Mouse (Mus musculus): ENCODE results near the gene Ajm1.

Ajm1 gene

GRCm38 (mm10) chr2:25581294-25581864, at the start of gene Ajm1:
TSS of gene Ajm1 (minus strand) at chr2:25581757.
- peak; percentile 77 for DNase-seq (ENCODE audit: low read depth, low spot score)

- DNase-seq (ENCODE audit: low read depth, low spot score), result no peak
Observed at GRCm38 (mm10) chr2:25628738-25629137, 47.2 kb upstream of the Ajm1 start.

DNA sequence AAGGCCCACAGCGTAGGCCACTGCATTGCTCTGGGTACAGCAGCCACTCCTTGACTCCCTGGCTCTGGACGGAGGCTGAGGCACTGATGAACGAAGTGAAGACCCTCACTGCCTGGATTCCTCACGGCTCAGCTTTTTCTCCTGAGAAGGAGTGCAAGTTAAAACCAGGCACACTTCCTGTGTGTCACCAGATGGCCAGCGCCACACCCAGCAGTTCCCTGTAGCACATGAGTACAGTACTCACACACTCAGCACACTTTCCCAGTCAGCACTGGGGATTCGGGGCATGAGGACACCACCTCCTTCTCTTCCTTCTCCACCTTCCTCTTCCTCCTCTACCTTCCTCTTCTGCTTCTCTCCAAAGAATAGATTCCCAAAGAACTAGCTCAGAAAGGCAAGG, 46.3 kb upstream of the Ajm1 start, which contains the start of gene Fcna:
Gene Fcna, minus strand, starts transcription at position 220 of the 400 bp plus-strand sequence.
- no peak for DNase-seq (ENCODE audit: low read depth, low spot score)

GRCm38 (mm10) chr2:25625986-25626385, 44.4 kb upstream of the Ajm1 start:
- DNase-seq (ENCODE audit: low read depth, low spot score), result no peak

GRCm38 (mm10) chr2:25621229-25622200, 40.0 kb upstream of the Ajm1 start, which contains the start of gene Tmem141:
TSS of gene Tmem141 (minus strand) at chr2:25622005.
- peak; percentile 59 for DNase-seq (ENCODE audit: low read depth, low spot score)

GRCm38 (mm10) chr2:25620852-25621228, 39.3 kb upstream of the Ajm1 start:
- no peak for DNase-seq (ENCODE audit: low read depth, low spot score)

GRCm38 (mm10) chr2:25620386-25620785, 38.8 kb upstream of the Ajm1 start:
- DNase-seq (ENCODE audit: low read depth, low spot score), result peak; percentile 70

DNA sequence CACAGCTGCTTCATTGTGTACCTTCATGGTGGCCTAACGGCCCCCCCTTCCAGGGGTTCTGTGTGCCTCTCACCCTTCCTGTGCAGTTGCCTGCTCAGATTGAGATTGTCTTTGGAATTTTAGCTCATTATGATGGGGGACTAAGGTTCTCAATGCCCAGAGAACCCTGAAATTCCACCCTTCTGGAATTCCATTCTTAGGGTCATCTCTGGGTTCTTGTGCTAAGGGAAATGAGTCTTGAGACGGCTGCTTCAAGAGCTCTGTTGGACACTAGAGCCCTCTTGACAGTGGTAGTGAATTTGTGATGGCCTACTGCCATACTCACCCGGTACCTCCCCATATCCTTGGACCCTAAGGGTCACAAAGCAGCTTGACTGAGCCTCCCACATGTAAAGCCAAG, 36.0 kb upstream of the Ajm1 start, which contains the start of gene Ccdc183:
Gene Ccdc183, minus strand, starts transcription at position 101 of the 400 bp plus-strand sequence.
- no peak for DNase-seq (ENCODE audit: low read depth, low spot score)

DNA sequence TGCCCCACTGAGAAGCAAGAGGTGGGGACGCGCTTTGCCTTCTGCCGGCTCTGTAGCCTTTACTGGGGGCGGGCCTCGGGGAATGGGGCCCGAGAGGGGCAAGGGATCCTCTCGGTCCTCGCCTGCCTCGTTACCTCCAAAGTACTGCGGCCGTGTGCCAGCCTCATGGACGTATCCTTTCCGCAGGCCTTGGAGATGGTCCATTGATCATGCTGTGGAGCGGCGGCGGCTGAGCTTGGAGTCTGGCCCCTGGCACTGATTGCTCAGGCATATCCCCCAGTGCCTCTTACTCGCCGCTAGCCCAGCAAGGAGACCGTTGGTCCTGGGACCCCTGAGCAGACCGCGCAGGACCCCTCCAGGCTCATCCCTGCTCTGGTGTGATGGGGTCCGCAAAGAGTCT, 34.8 kb upstream of the Ajm1 start:
- no peak for DNase-seq (ENCODE audit: low read depth, low spot score)

DNA sequence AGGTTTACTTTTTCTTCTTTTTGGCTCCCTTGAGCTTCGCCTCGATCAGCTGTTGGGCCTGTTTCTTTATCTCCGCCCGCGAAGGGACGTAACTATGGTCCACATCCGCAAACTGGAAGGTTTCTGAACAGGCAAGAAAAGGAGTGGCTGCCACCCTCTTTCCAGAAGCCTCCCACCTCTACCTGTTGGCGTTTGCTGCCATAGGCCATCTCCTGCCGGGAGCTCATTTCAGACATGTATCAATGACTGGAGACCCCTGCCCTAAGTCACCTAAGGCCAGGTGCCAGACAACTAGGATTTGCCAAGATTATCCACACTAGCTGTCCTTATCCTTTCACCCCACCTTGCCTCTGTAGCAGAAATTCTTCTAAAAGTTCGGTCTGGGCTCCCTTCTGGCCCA, 27.1 kb upstream of the Ajm1 start:
- DNase-seq (ENCODE audit: low read depth, low spot score), result no peak

DNA sequence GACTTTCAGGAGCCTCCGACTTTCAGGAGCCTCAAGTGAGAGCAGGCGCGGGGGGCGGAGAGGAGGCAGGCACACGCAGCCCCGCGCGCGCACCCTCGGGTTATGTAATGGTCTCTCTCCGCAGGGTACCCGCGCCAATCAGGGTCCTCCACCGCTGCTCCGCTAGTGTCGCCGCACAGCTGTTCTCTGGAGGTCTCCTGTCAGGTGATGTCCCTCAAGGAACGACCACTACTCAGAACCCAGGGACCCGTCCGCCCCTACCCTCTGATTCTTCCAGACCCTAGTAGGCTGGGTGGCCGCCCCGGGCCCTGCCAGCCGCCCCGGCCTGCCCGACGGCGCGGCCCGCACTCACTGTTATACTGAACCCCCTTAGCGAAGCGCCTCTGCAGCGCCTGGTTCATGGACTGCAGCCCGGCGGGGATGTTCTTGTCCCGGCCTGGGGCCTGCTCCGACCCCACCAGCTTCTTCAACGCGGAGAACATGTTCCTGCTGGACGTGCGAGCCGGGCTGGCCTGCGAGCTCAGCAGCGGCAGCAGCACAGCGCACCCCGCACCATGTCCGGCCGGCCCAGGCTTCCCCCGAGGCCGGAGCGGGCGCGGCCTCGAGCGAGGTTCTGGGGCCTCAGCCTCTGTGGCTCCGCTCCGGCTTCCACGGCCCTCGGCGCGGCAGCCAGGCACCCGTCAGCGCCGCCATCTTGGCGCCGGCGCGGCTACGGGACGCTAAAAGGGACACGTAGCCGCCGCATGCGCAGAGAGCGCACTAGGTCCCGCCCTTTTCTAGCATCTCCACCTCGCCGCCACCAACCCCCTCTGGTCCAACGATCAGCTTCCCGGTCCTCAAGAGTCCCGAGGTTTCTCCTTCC, 26.4 kb upstream of the Ajm1 start, which contains the start of gene Rabl6:
Gene Rabl6, minus strand, starts transcription at position 761 of the 862 bp plus-strand sequence.
- peak; percentile 91 for DNase-seq (ENCODE audit: low read depth, low spot score)

- no peak for DNase-seq (ENCODE audit: low read depth, low spot score)
Observed at GRCm38 (mm10) chr2:25602526-25602925, 21.0 kb upstream of the Ajm1 start.

DNA sequence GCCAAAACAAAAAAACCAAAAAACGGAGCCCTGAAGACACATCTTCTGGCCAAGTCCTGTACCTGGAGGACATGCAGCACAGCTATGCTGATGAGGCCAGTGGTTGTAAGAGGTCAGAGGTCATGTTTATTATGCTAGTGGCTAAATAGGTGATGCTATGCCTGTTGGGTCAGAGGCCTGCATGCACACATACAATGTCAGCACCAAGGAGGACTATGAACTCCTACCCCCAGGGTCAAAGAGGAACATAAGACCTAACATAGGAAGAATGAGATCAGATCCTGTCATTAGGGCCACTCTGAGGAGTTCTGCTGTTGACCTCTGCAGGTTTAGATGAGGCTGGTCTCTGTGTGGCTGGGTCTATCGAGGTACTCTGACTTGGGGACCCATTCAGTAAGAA, 18.5 kb upstream of the Ajm1 start:
- DNase-seq (ENCODE audit: low read depth, low spot score), result no peak

- no peak for DNase-seq (ENCODE audit: low read depth, low spot score)
Observed at GRCm38 (mm10) chr2:25598749-25599148, 17.2 kb upstream of the Ajm1 start.

GRCm38 (mm10) chr2:25596765-25597510, 15.4 kb upstream of the Ajm1 start:
- no peak for DNase-seq (ENCODE audit: low read depth, low spot score)

- peak; percentile 30 for DNase-seq (ENCODE audit: low read depth, low spot score)
Observed at GRCm38 (mm10) chr2:25591863-25592262, 10.3 kb upstream of the Ajm1 start.

GRCm38 (mm10) chr2:25588227-25588907, 6.8 kb upstream of the Ajm1 start:
- DNase-seq (ENCODE audit: low read depth, low spot score), result no peak

DNA sequence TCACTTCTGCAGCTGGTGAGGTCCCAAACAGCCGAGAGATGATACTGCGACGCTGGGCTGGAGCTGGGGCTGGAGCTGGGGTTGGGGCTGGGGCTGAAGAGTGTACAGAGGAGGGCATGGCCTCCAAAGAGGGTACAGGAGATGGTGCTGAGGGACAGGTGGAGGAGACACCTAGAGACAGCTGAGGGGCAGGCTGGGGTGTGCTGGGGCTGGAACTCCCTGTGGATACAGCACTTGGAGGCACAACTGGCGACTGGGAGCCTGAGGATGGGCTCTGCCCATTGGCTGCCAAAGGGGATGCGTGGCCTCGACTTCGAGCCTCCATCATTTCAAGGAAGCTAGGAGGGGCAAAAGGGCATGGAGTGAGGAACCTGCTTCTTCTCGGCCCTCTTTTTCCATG, 5.7 kb upstream of the Ajm1 start:
- DNase-seq (ENCODE audit: low read depth, low spot score), result no peak

DNA sequence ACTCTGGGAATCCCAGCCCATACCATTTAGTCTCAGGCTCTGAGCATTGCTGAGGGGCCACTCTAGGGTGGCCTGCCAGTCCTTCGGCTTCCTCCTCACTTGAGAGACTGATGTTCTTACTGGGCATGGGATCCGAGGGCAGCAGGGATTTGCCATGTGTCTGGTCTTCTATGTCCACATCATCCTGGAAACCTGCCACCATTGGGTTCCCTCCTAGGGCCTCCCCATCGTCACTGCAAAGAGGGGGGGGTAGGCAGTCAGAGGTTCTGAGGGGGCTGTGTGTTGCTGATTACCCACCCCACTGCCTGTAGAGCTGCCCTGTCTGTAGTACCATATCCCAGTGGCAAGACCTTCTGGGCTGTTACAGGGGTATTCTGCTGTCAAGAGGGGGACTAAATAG, 4.0 kb upstream of the Ajm1 start:
- no peak for DNase-seq (ENCODE audit: low read depth, low spot score)

DNA sequence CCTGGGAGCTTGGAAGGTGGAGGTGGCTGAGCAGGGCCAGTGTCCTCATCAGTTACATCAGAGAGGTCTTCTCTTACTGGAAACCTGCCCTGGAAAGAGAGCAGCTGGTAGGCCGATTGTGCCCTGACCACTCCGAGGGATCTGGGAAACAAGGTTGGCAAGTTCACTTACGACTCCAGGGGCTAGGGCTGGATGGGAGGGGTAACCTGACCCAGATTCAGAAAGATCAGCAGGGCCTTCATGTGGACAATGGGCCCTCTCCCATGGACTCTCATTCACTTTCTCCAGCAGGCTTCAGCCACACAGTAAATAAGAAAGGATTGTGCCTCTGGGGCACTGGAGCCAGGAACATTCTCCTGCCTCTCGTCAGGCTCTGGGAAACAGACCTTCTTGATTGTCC, 3.3 kb upstream of the Ajm1 start:
- no peak for DNase-seq (ENCODE audit: low read depth, low spot score)

Measured in CD4-positive helper T cell, adult 2 months (primary cell).